Mouse (Mus musculus) left cerebral cortex, adult 2 months (tissue): ENCODE measurements around the gene Gda. TPM values are rescaled to one million over a fixed set of nuclear protein-coding genes. Genes with fewer than 3 reads are reported as not detected.

Source experiments
- DNase-seq, 2 experiments: peaks; one replicate each; pipeline ENCODE4 v3.0.0; 2021 to 2022; ENCODE audit warnings: low spot score in 2 of 2, mixed read lengths in 1 of 2; ENCODE audit errors: extremely low spot score in 1 of 2
- H3K27ac ChIP-seq: fragments of 200-600 bp; 2 replicates; pipeline ENCODE4 v1.8.1; 2022
- H3K4me3 ChIP-seq: fragments of 200-600 bp; 2 replicates; pipeline ENCODE4 v1.8.1; 2022
- CTCF ChIP-seq: fragments of 200-600 bp; IDR thresholded peaks from 2 replicates; pipeline ENCODE4 v1.8.1; 2022; ENCODE audit warnings: antibody characterized with exemption, mild to moderate bottlenecking, moderate library complexity
- intact Hi-C: fragments of 180-260 bp; cut with DNase I; formaldehyde crosslinking; loops from one replicate; pipeline ENCODE4 v1.15.1; 2025
- total RNA-seq, 2 experiments: library from RNA; stranded (reverse); gene quantifications; 2 replicates each; pipeline ENCODE4 v1.2.3; 2021

Gene Gda
- total RNA-seq, 2 experiments from 2014 or later, result 169 to 176 TPM

- Histone ChIP-seq H3K27ac (no peak overlapping the region), H3K4me3 (no peak overlapping the region)
- intact Hi-C loops, result no loop called here
- no peak for TF ChIP-seq CTCF
- DNase-seq, result no peak
Observed at GRCm38 (mm10) chr19:21396364-21396763, 76.9 kb downstream of the Gda start.

DNA sequence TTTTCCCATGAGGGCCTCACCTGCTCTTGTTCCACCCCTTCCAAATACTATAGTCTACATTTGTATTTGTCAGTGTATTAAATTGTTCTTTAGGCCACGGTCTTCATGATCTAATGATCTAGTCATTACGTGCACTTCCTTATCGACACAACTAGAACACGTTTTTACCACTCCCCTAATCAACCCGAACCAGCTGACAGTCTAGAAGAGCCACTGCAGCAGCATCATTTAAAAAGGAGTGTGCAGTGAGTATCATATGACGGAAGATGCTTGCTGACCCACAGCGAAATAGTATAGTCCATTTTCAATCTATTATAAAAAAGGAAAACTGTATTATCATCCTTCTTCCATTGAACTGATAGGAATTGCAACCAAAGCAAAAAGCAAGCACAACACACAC is 82.3 kb downstream of the Gda start:
- no peak for TF ChIP-seq CTCF
- no peak for DNase-seq
- H3K4me3 ChIP-seq, result no peak overlapping the region
- intact Hi-C loops, result no loop called here
- H3K27ac ChIP-seq, result no peak overlapping the region

DNA sequence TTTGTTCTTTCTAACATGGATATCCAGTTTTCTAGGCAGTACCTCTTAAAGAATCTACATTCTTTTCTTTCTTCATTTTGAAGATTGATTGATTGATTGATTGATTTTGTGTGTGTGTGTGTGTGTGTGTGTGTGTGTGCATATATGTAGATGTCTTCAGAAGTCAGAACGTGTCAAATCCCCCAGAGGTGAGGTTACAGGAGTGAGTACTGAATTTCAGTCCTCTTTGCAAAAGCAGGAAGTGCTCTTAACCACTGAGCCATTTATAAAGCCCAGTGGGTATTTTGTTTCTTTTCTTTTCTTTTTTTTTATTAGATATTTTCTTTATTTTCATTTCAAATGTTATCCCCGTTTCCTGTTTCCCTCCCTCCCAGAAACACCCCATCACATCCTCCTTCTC is 86.4 kb downstream of the Gda start:
- no peak overlapping the region for H3K27ac ChIP-seq
- DNase-seq, result no peak
- intact Hi-C loops, result no loop called here
- H3K4me3 ChIP-seq, result no peak overlapping the region
- no peak for TF ChIP-seq CTCF

- intact Hi-C loops, result no loop called here
- no peak overlapping the region for H3K27ac ChIP-seq
- DNase-seq, result no peak
- TF ChIP-seq CTCF, result no peak
- H3K4me3 ChIP-seq, result no peak overlapping the region
Observed at GRCm38 (mm10) chr19:21384231-21384630, 89.0 kb downstream of the Gda start.

- intact Hi-C loops, result no loop called here
- no peak overlapping the region for H3K27ac ChIP-seq
- no peak for DNase-seq
- no peak overlapping the region for H3K4me3 ChIP-seq
- TF ChIP-seq CTCF, result no peak
Observed at GRCm38 (mm10) chr19:21383491-21384226, 89.6 kb downstream of the Gda start.

GRCm38 (mm10) chr19:21381696-21382095 is 91.5 kb downstream of the Gda start:
- no peak overlapping the region for H3K4me3 ChIP-seq
- no peak for TF ChIP-seq CTCF
- no peak for DNase-seq
- intact Hi-C loops, result no loop called here
- no peak overlapping the region for H3K27ac ChIP-seq

DNA sequence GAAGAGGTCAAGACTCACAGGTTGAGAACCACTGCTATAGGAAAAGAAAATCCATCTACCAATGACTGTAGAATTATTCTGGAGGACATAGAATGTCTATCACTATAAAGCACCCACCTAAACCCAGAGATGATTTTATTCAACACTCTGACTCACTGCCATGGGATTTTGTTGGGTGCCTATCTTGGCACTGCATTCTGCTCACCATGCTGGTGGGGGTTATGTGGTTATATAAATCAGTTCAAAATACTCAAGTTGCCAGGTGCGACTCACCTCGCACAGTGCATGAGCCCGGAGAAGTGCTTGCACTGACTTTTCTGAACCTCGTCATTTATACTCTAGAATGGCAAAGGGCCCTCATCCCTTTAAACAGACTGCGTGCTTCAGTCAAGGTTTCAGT is 94.0 kb downstream of the Gda start:
- peak in 1 of 2 experiments; percentile 12 for DNase-seq
- intact Hi-C loops, result loop anchor here (10.0 kb wide), 3 partner anchors 96 to 926 kb away; partner anchors contain the start of gene Gda
- H3K27ac ChIP-seq, result no peak overlapping the region

GRCm38 (mm10) chr19:21376445-21377218 is 96.6 kb downstream of the Gda start:
- intact Hi-C loops, result loop anchor here (10.0 kb wide), 3 partner anchors 98 to 928 kb away; partner anchors contain the start of gene Gda
- DNase-seq, result no peak
- H3K4me3 ChIP-seq, result no peak overlapping the region
- H3K27ac ChIP-seq, result no peak overlapping the region
- TF ChIP-seq CTCF, result no peak

More for the DNA sequence above, 94.0 kb downstream of the Gda start:
- no peak for TF ChIP-seq CTCF
- no peak overlapping the region for H3K4me3 ChIP-seq

DNA sequence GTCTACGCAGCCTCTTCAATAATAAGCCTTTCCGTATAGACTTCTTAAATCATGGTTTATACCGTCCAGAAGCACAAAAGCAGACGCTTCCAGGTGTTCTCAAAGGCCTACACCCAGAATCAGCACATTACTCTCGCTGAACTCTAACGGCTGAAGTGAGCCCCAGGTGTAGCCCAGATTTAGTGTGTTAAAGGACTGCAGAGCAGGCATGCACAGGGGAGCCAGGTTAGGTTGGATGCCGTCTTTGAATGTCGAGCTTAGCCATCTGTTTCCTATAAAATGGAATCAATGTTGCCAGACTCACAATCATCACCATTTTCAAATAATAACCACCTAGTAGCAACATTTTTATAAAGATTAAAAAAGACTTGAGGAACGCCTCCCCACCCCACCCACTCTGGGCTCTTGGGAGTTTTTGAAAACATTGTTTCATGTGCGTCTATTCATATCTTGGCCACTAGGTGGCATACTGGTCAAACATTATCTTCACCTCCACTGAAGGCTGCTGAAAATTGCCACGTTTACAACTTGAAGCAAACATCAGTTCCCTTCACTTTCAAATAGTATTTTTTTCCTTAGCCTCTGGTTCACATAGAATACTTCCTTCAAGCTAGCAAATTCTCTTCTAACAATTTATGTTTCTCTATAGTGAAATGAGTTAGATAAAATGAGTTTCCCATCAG is 100.0 kb downstream of the Gda start:
- no peak overlapping the region for H3K4me3 ChIP-seq
- DNase-seq, result peak; percentile 22 to 38
- TF ChIP-seq CTCF, result peak; percentile 84
- H3K27ac ChIP-seq, result no peak overlapping the region
- intact Hi-C loops, result loop anchor here (1.0 to 10.0 kb wide), 7 partner anchors 102 to 932 kb away; partner anchors contain the start of gene Gda

- Histone ChIP-seq H3K4me3 (no peak overlapping the region), H3K27ac (no peak overlapping the region)
- peak; percentile 52 for TF ChIP-seq CTCF
- intact Hi-C loops, result loop anchor here (1.0 to 10.0 kb wide), 7 partner anchors 102 to 932 kb away; partner anchors contain the start of gene Gda
- DNase-seq, result no peak
Observed at GRCm38 (mm10) chr19:21372395-21373072, 100.7 kb downstream of the Gda start.

DNA sequence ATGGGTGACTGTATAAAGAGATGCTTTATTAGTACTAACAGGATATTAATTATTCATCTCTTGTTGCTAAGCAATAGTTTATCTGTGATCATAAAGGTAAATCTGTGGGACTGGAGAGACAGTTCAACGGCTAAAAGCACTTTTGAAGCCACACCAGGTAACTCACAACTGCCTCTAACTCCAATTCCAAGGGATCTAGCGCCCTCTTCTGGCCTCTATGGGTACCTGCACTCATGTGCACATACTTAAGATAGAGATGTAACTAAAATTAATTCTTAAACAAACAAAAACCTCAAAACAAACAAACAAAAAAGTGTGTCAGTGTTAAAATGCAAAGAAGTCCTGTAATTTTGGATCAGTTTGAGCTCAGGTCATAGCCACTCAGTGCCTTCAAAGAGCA is 101.9 kb downstream of the Gda start:
- DNase-seq, result no peak
- intact Hi-C loops, result loop anchor here (2.0 to 10.0 kb wide), 5 partner anchors 103 to 933 kb away; partner anchors contain the start of gene Gda
- H3K4me3 ChIP-seq, result no peak overlapping the region
- TF ChIP-seq CTCF, result peak; percentile 40
- no peak overlapping the region for H3K27ac ChIP-seq
